ENCODE assay signal across 10 mouse cellular contexts in the genomic region with DNA sequence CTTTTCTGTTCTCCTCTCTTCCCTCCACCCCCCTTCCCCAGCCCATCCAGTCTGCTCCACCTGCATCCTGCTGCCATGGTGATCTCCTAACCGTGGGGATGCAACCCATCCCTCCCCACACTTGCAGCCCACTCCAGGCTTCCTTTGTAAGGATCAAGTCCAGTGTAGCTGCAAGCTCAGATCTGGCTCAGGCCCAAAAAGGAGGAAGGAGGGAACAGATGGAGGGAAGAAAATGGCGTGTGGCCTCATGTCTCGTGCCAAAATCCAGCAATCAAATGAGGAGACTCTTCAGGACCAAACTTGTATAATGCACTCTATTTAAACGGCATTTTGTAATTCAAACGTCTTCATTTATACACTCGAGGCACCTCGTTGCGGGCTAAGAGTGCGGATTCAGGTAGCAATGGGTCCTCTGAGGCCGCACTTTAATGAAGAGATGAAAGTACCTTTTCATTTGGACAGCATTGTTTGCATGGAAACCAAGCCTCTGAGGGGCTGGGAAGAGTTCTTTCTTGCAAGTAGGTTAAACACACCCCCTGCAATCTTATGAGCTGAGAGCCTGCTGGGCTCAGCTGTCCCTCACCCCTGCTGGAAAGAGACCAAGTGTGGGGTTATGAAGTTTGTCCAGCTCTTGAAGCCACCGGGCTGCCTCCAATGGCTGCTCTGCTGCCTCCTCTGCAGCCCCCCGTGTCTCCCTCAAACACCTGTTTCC.
DNase-seq lines count a peak whose midpoint lies in the region; ATAC-seq and TF ChIP-seq lines count a peak whose summit lies in the region.
"Had no signal": no experiment of that assay in that cellular context is flagged by ENCODE, and none has a peak within 500 bp of the region (broad histone marks: within the 10 kb centered on the region; RNA-seq: fewer than 3 reads in every experiment).

No protein-coding gene starts in this region.

- peaks cover 32% of the 10 kb centered on the region for H3K4me1 ChIP-seq in hindbrain, embryonic 13.5 days (replicated peaks)
- H3K4me1 ChIP-seq in hindbrain, embryonic 10.5 days (replicated peaks) = peaks cover 24% of the 10 kb centered on the region
- H3K4me1 ChIP-seq in cerebellum, adult 2 months (ENCODE audit: control insufficient read depth, insufficient read depth, low read length) = peaks cover 29% of the 10 kb centered on the region
- H3K4me1 ChIP-seq in midbrain, embryonic 14.5 days (ENCODE audit: control insufficient read depth, insufficient read depth, low read length) = peaks cover 26% of the 10 kb centered on the region

- peaks cover 6% of the 10 kb centered on the region; the same call in 1 of the 2 replicates for H3K27me3 ChIP-seq in hindbrain, embryonic 13.5 days
- peaks cover 8% of the 10 kb centered on the region; the same call in 1 of the 2 replicates for H3K27me3 ChIP-seq in hindbrain, embryonic 10.5 days (ENCODE audit: insufficient read depth, poor library complexity, severe bottlenecking)
- H3K27me3 ChIP-seq in cerebellum, adult 2 months (ENCODE audit: control insufficient read depth, insufficient read depth, low read length) = no peaks in the 10 kb centered on the region
- no peaks in the 10 kb centered on the region for H3K27me3 ChIP-seq in midbrain, embryonic 14.5 days (ENCODE audit: control insufficient read depth, insufficient read depth, low read length)

- no peak overlapping the region for H3K9ac ChIP-seq in hindbrain, embryonic 13.5 days
- H3K9ac ChIP-seq in midbrain, embryonic 14.5 days (replicated peaks; ENCODE audit: low read length) = no peak overlapping the region

- DNase-seq in hindbrain, embryonic 10.5 days (ENCODE audit: low spot score) = no peak
- peak; percentile 71 to 80 for DNase-seq in cerebellum, adult 2 months
- DNase-seq in frontal cortex, postnatal 36 days (ENCODE audit: low spot score in 2 of 2) = peak; percentile 47 to 72
- peak; percentile 71 for DNase-seq in midbrain, embryonic 14.5 days
- no peak for DNase-seq in urinary bladder, adult 2 months (ENCODE audit: low spot score)
- no peak for DNase-seq in B cell, adult 2 months
- DNase-seq in adipocyte (ENCODE audit: low spot score) = no peak
- DNase-seq: kidney, adult 8-10 months had no signal

- TF ChIP-seq POLR2A in cerebellum, adult 2 months (IDR thresholded peaks at IDR 0.05; ENCODE audit: borderline replicate concordance, insufficient read depth, low read length) = no peak

- no peaks in the 10 kb centered on the region for H3K36me3 ChIP-seq in hindbrain, embryonic 13.5 days
- no peaks in the 10 kb centered on the region for H3K36me3 ChIP-seq in hindbrain, embryonic 10.5 days
- H3K36me3 ChIP-seq in midbrain, embryonic 14.5 days (ENCODE audit: control insufficient read depth, insufficient read depth, low read length) = no peaks in the 10 kb centered on the region

- H3K4me2 ChIP-seq in hindbrain, embryonic 13.5 days = no peak overlapping the region
- H3K4me2 ChIP-seq in midbrain, embryonic 14.5 days (ENCODE audit: low read length) = no peak overlapping the region
- H3K4me2 ChIP-seq: liver, embryonic 11.5 days had no signal

- no peaks in the 10 kb centered on the region for H3K9me3 ChIP-seq in hindbrain, embryonic 13.5 days
- no peaks in the 10 kb centered on the region for H3K9me3 ChIP-seq in hindbrain, embryonic 10.5 days
- no peaks in the 10 kb centered on the region for H3K9me3 ChIP-seq in midbrain, embryonic 14.5 days (ENCODE audit: control insufficient read depth, low read length)

- TF ChIP-seq CTCF in cerebellum, adult 2 months (IDR thresholded peaks at IDR 0.05; ENCODE audit: borderline replicate concordance, insufficient read depth, low read depth, low read length) = no peak

- no peak overlapping the region for H3K4me3 ChIP-seq in hindbrain, embryonic 13.5 days
- no peak overlapping the region for H3K4me3 ChIP-seq in hindbrain, embryonic 10.5 days
- no peak overlapping the region for H3K4me3 ChIP-seq in cerebellum, adult 2 months (replicated peaks; ENCODE audit: insufficient read depth, low read depth, low read length)
- no peak overlapping the region for H3K4me3 ChIP-seq in midbrain, embryonic 14.5 days (replicated peaks; ENCODE audit: low read depth, low read length)

- H3K27ac ChIP-seq in hindbrain, embryonic 13.5 days = 0 out of 2 replicates have a peak overlapping the region, but pooled peaks have one; percentile 4
- no peak overlapping the region for H3K27ac ChIP-seq in hindbrain, embryonic 10.5 days
- H3K27ac ChIP-seq in cerebellum, adult 2 months (ENCODE audit: insufficient read depth, low read length) = no peak overlapping the region
- peak overlapping the region; percentile 46; the same call in 1 of the 2 replicates for H3K27ac ChIP-seq in midbrain, embryonic 14.5 days (replicated peaks; ENCODE audit: low read depth, low read length)

- 52% methylated on average over 12 of the region's 12 CpGs for WGBS in hindbrain, embryonic 13.5 days
- 79% methylated on average over 12 of the region's 12 CpGs for WGBS in hindbrain, embryonic 10.5 days
- WGBS in cerebellum, adult 2 months = 24% methylated on average over 12 of the region's 12 CpGs
- WGBS in midbrain, embryonic 14.5 days = 49% methylated on average over 12 of the region's 12 CpGs

- 0 out of 2 replicates have a peak, but pooled peaks have one; percentile 18 for ATAC-seq in hindbrain, embryonic 13.5 days (ENCODE audit: low FRiP score)
- no peak for ATAC-seq in midbrain, embryonic 14.5 days (ENCODE audit: low FRiP score, low TSS enrichment)

Comparison
In these comparisons a context has a peak if more than half of its experiments do, and no peak if none do; other contexts are left out.
1. H3K27ac ChIP-seq: peak in hindbrain, embryonic 13.5 days (single experiment) and midbrain, embryonic 14.5 days (single experiment); none in hindbrain, embryonic 10.5 days (single experiment) and cerebellum, adult 2 months (single experiment).
2. DNase-seq: peak in cerebellum, adult 2 months (2 of 2), frontal cortex, postnatal 36 days (2 of 2) and midbrain, embryonic 14.5 days (single experiment); none in hindbrain, embryonic 10.5 days (single experiment), urinary bladder, adult 2 months (single experiment), B cell, adult 2 months (0 of 2) and adipocyte (single experiment).